ENCODE assay signal across 11 mouse cellular contexts in the genomic region with DNA sequence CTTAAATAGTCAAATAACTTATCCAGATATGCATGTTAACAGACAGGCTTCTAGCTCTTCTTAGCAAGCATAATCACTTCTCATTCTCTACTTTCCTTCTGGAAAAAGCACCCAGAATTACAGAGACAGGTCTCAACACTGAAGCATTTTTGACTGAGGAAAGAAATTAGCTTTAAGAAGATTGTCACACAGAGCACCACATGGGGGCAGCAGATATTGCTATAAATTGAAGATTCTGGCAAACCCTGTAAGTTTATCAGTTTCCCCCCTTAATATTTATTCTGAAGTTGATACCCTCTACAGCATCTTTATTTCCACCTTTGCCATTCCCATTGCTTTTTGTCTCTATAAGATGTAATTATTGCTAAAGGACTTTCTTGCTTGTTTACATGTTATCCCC.
DNase-seq lines count a peak whose midpoint lies in the region; ATAC-seq and TF ChIP-seq lines count a peak whose summit lies in the region.
"Had no signal": no experiment of that assay in that cellular context is flagged by ENCODE, and none has a peak within 500 bp of the region (broad histone marks: within the 10 kb centered on the region; RNA-seq: fewer than 3 reads in every experiment).

No protein-coding gene starts in this region.

- no peak for ATAC-seq in kidney, embryonic 15.5 days (replicated peaks; ENCODE audit: low FRiP score)
- no peak for ATAC-seq in midbrain, postnatal 0 days (ENCODE audit: low FRiP score)
- ATAC-seq: midbrain, embryonic 15.5 days had no signal

- TF ChIP-seq POLR2A in cerebellum, adult 2 months (IDR thresholded peaks at IDR 0.05; ENCODE audit: borderline replicate concordance, insufficient read depth, low read length), result no peak

- no peak overlapping the region for H3K27ac ChIP-seq in cerebellum, adult 2 months (ENCODE audit: insufficient read depth, low read length)
- no peak overlapping the region for H3K27ac ChIP-seq in kidney, embryonic 15.5 days
- no peak overlapping the region for H3K27ac ChIP-seq in midbrain, postnatal 0 days (ENCODE audit: low read depth, low read length)
- H3K27ac ChIP-seq in midbrain, embryonic 10.5 days (replicated peaks), result no peak overlapping the region
- H3K27ac ChIP-seq: midbrain, embryonic 15.5 days had no signal

- peak; percentile 1 for DNase-seq in cerebellum, adult 8-10 months
- no peak for DNase-seq in cerebellum, adult 2 months
- peak; percentile 17 for DNase-seq in kidney, adult 9 months
- peak; percentile 55 for DNase-seq in midbrain, postnatal 0 days (ENCODE audit: low spot score)
- no peak for DNase-seq in midbrain, embryonic 10.5 days (ENCODE audit: low spot score)
- DNase-seq in telencephalon, adult 2 months (ENCODE audit: low read depth, low spot score), result peak; percentile 9
- no peak for DNase-seq in heart, adult 11 months
- DNase-seq: layer of hippocampus, postnatal 36 days; lung, adult 2 months had no signal

- no peak overlapping the region for H3K9ac ChIP-seq in kidney, embryonic 15.5 days
- no peak overlapping the region for H3K9ac ChIP-seq in midbrain, postnatal 0 days (replicated peaks; ENCODE audit: low read length, poor library complexity, severe bottlenecking)
- H3K9ac ChIP-seq: midbrain, embryonic 15.5 days had no signal

- H3K27me3 ChIP-seq in cerebellum, adult 2 months (ENCODE audit: control insufficient read depth, insufficient read depth, low read length), result no peaks in the 10 kb centered on the region
- no peaks in the 10 kb centered on the region for H3K27me3 ChIP-seq in kidney, embryonic 15.5 days
- H3K27me3 ChIP-seq in midbrain, postnatal 0 days (ENCODE audit: insufficient read depth, low read length), result no peaks in the 10 kb centered on the region
- no peaks in the 10 kb centered on the region for H3K27me3 ChIP-seq in midbrain, embryonic 10.5 days (ENCODE audit: low read depth, poor library complexity, severe bottlenecking)
- H3K27me3 ChIP-seq: midbrain, embryonic 15.5 days had no signal

- H3K4me2 ChIP-seq in kidney, embryonic 15.5 days, result no peak overlapping the region
- H3K4me2 ChIP-seq in midbrain, postnatal 0 days (ENCODE audit: low read depth, low read length, poor library complexity, severe bottlenecking), result no peak overlapping the region
- H3K4me2 ChIP-seq: midbrain, embryonic 15.5 days had no signal

- no peaks in the 10 kb centered on the region for H3K9me3 ChIP-seq in kidney, embryonic 15.5 days (replicated peaks)
- no peaks in the 10 kb centered on the region for H3K9me3 ChIP-seq in midbrain, postnatal 0 days (ENCODE audit: low read length)
- H3K9me3 ChIP-seq in midbrain, embryonic 10.5 days (replicated peaks), result no peaks in the 10 kb centered on the region
- H3K9me3 ChIP-seq: midbrain, embryonic 15.5 days had no signal

- no peaks in the 10 kb centered on the region for H3K36me3 ChIP-seq in kidney, embryonic 15.5 days
- H3K36me3 ChIP-seq in midbrain, postnatal 0 days (ENCODE audit: insufficient read depth, low read length), result no peaks in the 10 kb centered on the region
- H3K36me3 ChIP-seq in midbrain, embryonic 10.5 days, result no peaks in the 10 kb centered on the region
- H3K36me3 ChIP-seq: midbrain, embryonic 15.5 days had no signal

- H3K4me3 ChIP-seq in cerebellum, adult 2 months (replicated peaks; ENCODE audit: insufficient read depth, low read depth, low read length), result no peak overlapping the region
- no peak overlapping the region for H3K4me3 ChIP-seq in kidney, embryonic 15.5 days (replicated peaks)
- H3K4me3 ChIP-seq in midbrain, postnatal 0 days (ENCODE audit: low read depth, low read length), result no peak overlapping the region
- H3K4me3 ChIP-seq in midbrain, embryonic 10.5 days, result no peak overlapping the region
- H3K4me3 ChIP-seq: midbrain, embryonic 15.5 days had no signal

- no peak for TF ChIP-seq CTCF in cerebellum, adult 2 months (IDR thresholded peaks at IDR 0.05; ENCODE audit: borderline replicate concordance, insufficient read depth, low read depth, low read length)
- TF ChIP-seq CTCF in midbrain, postnatal 0 days (IDR thresholded peaks at IDR 0.05), result peak; percentile 60

- no peaks in the 10 kb centered on the region for H3K4me1 ChIP-seq in cerebellum, adult 2 months (ENCODE audit: control insufficient read depth, insufficient read depth, low read length)
- H3K4me1 ChIP-seq in kidney, embryonic 15.5 days, result no peaks in the 10 kb centered on the region
- H3K4me1 ChIP-seq in midbrain, postnatal 0 days (ENCODE audit: insufficient read depth, low read length), result no peaks in the 10 kb centered on the region
- H3K4me1 ChIP-seq in midbrain, embryonic 10.5 days, result no peaks in the 10 kb centered on the region
- H3K4me1 ChIP-seq: midbrain, embryonic 15.5 days had no signal

Comparison
In these comparisons a context has a peak if more than half of its experiments do, and no peak if none do; other contexts are left out.
1. DNase-seq: peak in cerebellum, adult 8-10 months (single experiment), kidney, adult 9 months (single experiment), midbrain, postnatal 0 days (single experiment) and telencephalon, adult 2 months (single experiment); none in cerebellum, adult 2 months (0 of 2), midbrain, embryonic 10.5 days (single experiment) and heart, adult 11 months (single experiment).